ENCODE assay signal across 9 mouse cellular contexts in genomic region chr4:152140441-152140840, GRCm38 (mm10). TPM values are rescaled to one million over a fixed set of nuclear protein-coding genes. Genes with fewer than 3 reads are reported as not detected.
A peak's percentile ranks its signal among the peaks of the same experiment; 100 is the strongest.
DNase-seq lines count a peak whose midpoint lies in the region; ATAC-seq lines count a peak whose summit lies in the region.
"Had no signal": no experiment of that assay in that cellular context is flagged by ENCODE, and none has a peak within 500 bp of the region (broad histone marks: within the 10 kb centered on the region; RNA-seq: fewer than 3 reads in every experiment).

No protein-coding gene starts in this region.

- no peaks in the 10 kb centered on the region for H3K9me3 ChIP-seq in limb, embryonic 10.5 days (replicated peaks)

- H3K4me1 ChIP-seq in limb, embryonic 10.5 days: peaks cover 15% of the 10 kb centered on the region

- H3K36me3 ChIP-seq in limb, embryonic 10.5 days: no peaks in the 10 kb centered on the region

- no peak overlapping the region for H3K4me3 ChIP-seq in limb, embryonic 10.5 days

- H3K27ac ChIP-seq in limb, embryonic 10.5 days: no peak overlapping the region

- no peak for DNase-seq in frontal cortex, postnatal 25 days (ENCODE audit: low spot score in 2 of 2)
- peak; percentile 49 for DNase-seq in ovary, postnatal 36 days (ENCODE audit: low spot score)
- DNase-seq in ovary, postnatal 14 days (ENCODE audit: low spot score): no peak
- peak; percentile 58 for DNase-seq in brain, adult 2 months (ENCODE audit: low read depth, low spot score)
- DNase-seq in limb, embryonic 10.5 days (ENCODE audit: low spot score): peak; percentile 59
- peak; percentile 77 for DNase-seq in retina, postnatal 1 day
- DNase-seq in layer of hippocampus, postnatal 36 days: no peak

- peak; percentile 18; the same call in 1 of the 2 replicates for ATAC-seq in frontal cortex, adult (ENCODE audit: low TSS enrichment)

- 36% methylated on average over 6 of the region's 6 CpGs for WGBS in limb, embryonic 10.5 days

- peaks cover 70% of the 10 kb centered on the region for H3K27me3 ChIP-seq in limb, embryonic 10.5 days (ENCODE audit: low read depth, poor library complexity, severe bottlenecking)

RNA-seq across cellular contexts. Expression of gene Espn, which starts 11.7 kb away (rescaled TPM):
- 2.9 and 3.2 TPM in 2 replicates for polyA plus RNA-seq in limb, embryonic 10.5 days (2016; fragmentation: Nextera tagmentation; extraction: Ambion mirVana)
- 1 to 10 TPM; 1.4 to 1.5 TPM for total RNA-seq in layer of hippocampus, postnatal 36 days (2021)

RNA-seq across cellular contexts. Expression of gene Hes2, which starts 18.2 kb away (rescaled TPM):
- polyA plus RNA-seq in limb, embryonic 10.5 days (2016; fragmentation: Nextera tagmentation; extraction: Ambion mirVana): not detected in 2 replicates
- total RNA-seq in layer of hippocampus, postnatal 36 days (2021): not detected
- total RNA-seq: layer of hippocampus, adult 18-20 months had no signal

RNA-seq across cellular contexts. Expression of gene Tnfrsf25, which starts 24.7 kb away (rescaled TPM):
- polyA plus RNA-seq in limb, embryonic 10.5 days (2016; fragmentation: Nextera tagmentation; extraction: Ambion mirVana): 0.67 and 0.75 TPM in 2 replicates
- total RNA-seq in layer of hippocampus, postnatal 36 days (2021): 10 to 100 TPM; 46.5 to 65.3 TPM

RNA-seq across cellular contexts. Expression of gene Acot7, which starts 37.5 kb away (rescaled TPM):
- polyA plus RNA-seq in limb, embryonic 10.5 days (2016; fragmentation: Nextera tagmentation; extraction: Ambion mirVana): 34.8 and 36.7 TPM in 2 replicates
- 100 to 1,000 TPM; 331 to 345 TPM for total RNA-seq in layer of hippocampus, postnatal 36 days (2021)

Comparison
In these comparisons a context has a peak if more than half of its experiments do, and no peak if none do; other contexts are left out.
1. DNase-seq: peak in ovary, postnatal 36 days (single experiment), brain, adult 2 months (single experiment), limb, embryonic 10.5 days (single experiment) and retina, postnatal 1 day (single experiment); none in frontal cortex, postnatal 25 days (0 of 2), ovary, postnatal 14 days (single experiment) and layer of hippocampus, postnatal 36 days (0 of 2).